Mouse (Mus musculus) kidney, adult 2 months (tissue): ENCODE results near the gene Fbxo39.

Experiments used
- CTCF ChIP-seq: fragments of 200-500 bp; conservative IDR thresholded peaks from 2 replicates; pipeline ENCODE4 v1.5.1; 2011; ENCODE audit warnings: low read depth, mild to moderate bottlenecking, control low read depth, low read length, moderate library complexity, mixed read lengths; ENCODE audit not compliant: insufficient read depth, insufficient read length
- POLR2A ChIP-seq: fragments of 200-500 bp; IDR thresholded peaks from one replicate; pipeline ENCODE4 v1.6.1; 2011; ENCODE audit warnings: low read depth, low read length, control low read depth

DNA sequence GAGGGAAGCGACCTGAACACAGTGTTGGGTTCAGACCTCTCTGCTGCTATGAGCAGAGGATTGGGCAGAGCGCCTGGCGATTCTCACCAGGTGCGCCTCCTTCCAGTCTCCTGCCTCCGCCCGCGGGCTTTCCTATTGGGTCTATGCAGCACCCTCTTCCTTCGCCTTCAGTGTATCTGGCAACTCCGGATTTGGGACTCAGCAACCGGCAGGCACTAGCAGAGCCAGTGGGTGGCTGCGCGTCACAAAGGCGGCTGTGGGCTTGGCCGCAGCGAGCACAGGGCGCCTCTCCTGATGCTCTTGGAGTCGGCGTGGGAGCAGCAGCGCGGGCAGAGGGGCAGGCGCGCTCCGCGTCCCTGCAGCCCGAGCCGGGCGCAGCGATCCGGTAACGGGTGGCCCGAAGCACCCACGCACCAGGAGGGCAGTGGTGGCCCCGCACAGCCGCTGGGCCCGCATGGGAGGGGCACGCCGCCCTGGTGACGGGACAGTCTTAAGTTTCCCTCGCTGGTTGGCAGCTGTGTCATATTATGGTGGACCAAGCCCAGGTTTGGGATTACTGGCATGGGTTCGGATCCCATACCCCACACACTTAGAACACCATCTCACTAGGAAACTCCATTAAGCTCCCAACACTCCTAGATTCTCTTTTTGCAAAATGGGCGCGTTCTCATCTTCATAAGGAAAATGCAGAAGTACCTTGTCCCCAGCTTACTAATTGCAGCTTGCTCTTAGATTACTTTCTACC lies at the start of gene Fbxo39:
- TF ChIP-seq POLR2A, result no peak
- no peak for TF ChIP-seq CTCF
